Mouse (Mus musculus): ENCODE results near the gene Prss32. TPM values are rescaled to one million over a fixed set of nuclear protein-coding genes. Genes with fewer than 3 reads are reported as not detected.
A peak's percentile ranks its signal among the peaks of the same experiment; 100 is the strongest.

Gene Prss32
- polyA plus RNA-seq, 1 experiment from 2014 or later: not detected

GRCm38 (mm10) chr17:23820731-23821130 lies 22.9 kb upstream of the Prss32 start:
- Histone ChIP-seq H3K4me1 (no peaks in the 10 kb centered on the region), H3K4me2 (replicated peaks) (no peak overlapping the region), H3K9ac (replicated peaks) (no peak overlapping the region), H3K27me3 (no peaks in the 10 kb centered on the region), H3K9me3 (peaks cover 18% of the 10 kb centered on the region), H3K36me3 (peaks cover 99% of the 10 kb centered on the region), H3K4me3 (no peak overlapping the region), H3K27ac (replicated peaks) (no peak overlapping the region)
- 97% methylated on average over 5 of the region's 5 CpGs for WGBS
- ATAC-seq (ENCODE audit: low FRiP score, low read depth): no peak

GRCm38 (mm10) chr17:23822094-23822493 lies 21.6 kb upstream of the Prss32 start:
- no peaks in the 10 kb centered on the region for H3K27me3 ChIP-seq
- WGBS: 81% methylated on average over 6 of the region's 6 CpGs
- H3K4me1 ChIP-seq: peaks cover 3% of the 10 kb centered on the region

GRCm38 (mm10) chr17:23823018-23823417 lies 20.6 kb upstream of the Prss32 start:
- no peaks in the 10 kb centered on the region for H3K27me3 ChIP-seq
- H3K4me2 ChIP-seq (replicated peaks): no peak overlapping the region
- no peak overlapping the region for H3K9ac ChIP-seq (replicated peaks)
- WGBS: 83% methylated on average over 16 of the region's 16 CpGs
- H3K36me3 ChIP-seq: peaks cover 93% of the 10 kb centered on the region
- no peak overlapping the region for H3K27ac ChIP-seq (replicated peaks)
- peaks cover 11% of the 10 kb centered on the region for H3K4me1 ChIP-seq
- H3K4me3 ChIP-seq: no peak overlapping the region
- ATAC-seq (ENCODE audit: low FRiP score, low read depth): no peak
- peaks cover 13% of the 10 kb centered on the region for H3K9me3 ChIP-seq

More at GRCm38 (mm10) chr17:23822094-23822493, 21.6 kb upstream of the Prss32 start:
- ATAC-seq (ENCODE audit: low FRiP score, low read depth): no peak
- H3K36me3 ChIP-seq: peaks cover 99% of the 10 kb centered on the region
- no peak overlapping the region for H3K4me2 ChIP-seq (replicated peaks)
- peaks cover 14% of the 10 kb centered on the region for H3K9me3 ChIP-seq
- H3K9ac ChIP-seq (replicated peaks): no peak overlapping the region
- no peak overlapping the region for H3K4me3 ChIP-seq
- H3K27ac ChIP-seq (replicated peaks): no peak overlapping the region

GRCm38 (mm10) chr17:23823614-23824013 lies 20.0 kb upstream of the Prss32 start:
- Histone ChIP-seq H3K4me2 (replicated peaks) (no peak overlapping the region), H3K36me3 (peaks cover 87% of the 10 kb centered on the region), H3K4me1 (peaks cover 14% of the 10 kb centered on the region), H3K9me3 (peaks cover 7% of the 10 kb centered on the region; the same call in 1 of the 2 replicates), H3K27ac (replicated peaks) (no peak overlapping the region), H3K9ac (replicated peaks) (no peak overlapping the region), H3K4me3 (no peak overlapping the region), H3K27me3 (no peaks in the 10 kb centered on the region)
- ATAC-seq (ENCODE audit: low FRiP score, low read depth): no peak
- WGBS: 96% methylated on average over 12 of the region's 12 CpGs

GRCm38 (mm10) chr17:23825591-23825990 lies 18.1 kb upstream of the Prss32 start:
- H3K36me3 ChIP-seq: peaks cover 67% of the 10 kb centered on the region

GRCm38 (mm10) chr17:23828271-23829001 lies 15.2 kb upstream of the Prss32 start:
- peak overlapping the region; percentile 81 for H3K9ac ChIP-seq (replicated peaks)
- WGBS: under 1% methylated on average over 47 of the region's 47 CpGs
- H3K9me3 ChIP-seq: no peaks in the 10 kb centered on the region
- peaks cover 39% of the 10 kb centered on the region for H3K36me3 ChIP-seq
- ATAC-seq (ENCODE audit: low FRiP score, low read depth): peak; percentile 77
- H3K4me3 ChIP-seq: peak overlapping the region; percentile 82
- peaks cover 24% of the 10 kb centered on the region for H3K27me3 ChIP-seq
- H3K4me2 ChIP-seq (replicated peaks): peak overlapping the region; percentile 83
- H3K27ac ChIP-seq (replicated peaks): peak overlapping the region; percentile 95
- H3K4me1 ChIP-seq: peaks cover 14% of the 10 kb centered on the region

More at GRCm38 (mm10) chr17:23825591-23825990, 18.1 kb upstream of the Prss32 start:
- Histone ChIP-seq H3K4me3 (no peak overlapping the region), H3K4me2 (replicated peaks) (no peak overlapping the region), H3K4me1 (peaks cover 14% of the 10 kb centered on the region), H3K27ac (replicated peaks) (no peak overlapping the region), H3K9ac (replicated peaks) (no peak overlapping the region), H3K9me3 (no peaks in the 10 kb centered on the region), H3K27me3 (peaks cover under 1% of the 10 kb centered on the region; the same call in 1 of the 2 replicates)
- ATAC-seq (ENCODE audit: low FRiP score, low read depth): no peak
- WGBS: 86% methylated on average over 4 of the region's 4 CpGs

- peaks cover 31% of the 10 kb centered on the region for H3K27me3 ChIP-seq
Measured at GRCm38 (mm10) chr17:23829064-23829619, 14.5 kb upstream of the Prss32 start, which contains the start of gene Elob. TSS of gene Elob (minus strand) at chr17:23829136.

GRCm38 (mm10) chr17:23831201-23831600 lies 12.5 kb upstream of the Prss32 start:
- ATAC-seq (ENCODE audit: low FRiP score, low read depth): no peak
- Histone ChIP-seq H3K4me1 (peaks cover 14% of the 10 kb centered on the region), H3K36me3 (peaks cover 12% of the 10 kb centered on the region), H3K4me2 (replicated peaks) (no peak overlapping the region), H3K4me3 (no peak overlapping the region), H3K27me3 (peaks cover 46% of the 10 kb centered on the region), H3K9ac (replicated peaks) (no peak overlapping the region), H3K9me3 (no peaks in the 10 kb centered on the region), H3K27ac (replicated peaks) (no peak overlapping the region)
- WGBS: 96% methylated on average over 1 of the region's 1 CpGs

More at GRCm38 (mm10) chr17:23829064-23829619, 14.5 kb upstream of the Prss32 start, which contains the start of gene Elob:
- H3K9me3 ChIP-seq: no peaks in the 10 kb centered on the region
- H3K4me3 ChIP-seq: peak within 1 kb of the TSS; percentile 82
- H3K4me1 ChIP-seq: peaks cover 14% of the 10 kb centered on the region
- ATAC-seq (ENCODE audit: low FRiP score, low read depth): peak; percentile 96
- peak within 1 kb of the TSS; percentile 83 for H3K4me2 ChIP-seq (replicated peaks)
- H3K36me3 ChIP-seq: peaks cover 32% of the 10 kb centered on the region
- peak within 1 kb of the TSS; percentile 81 for H3K9ac ChIP-seq (replicated peaks)
- under 1% methylated on average over 38 of the region's 42 CpGs for WGBS
- H3K27ac ChIP-seq (replicated peaks): peak within 1 kb of the TSS; percentile 95

- Histone ChIP-seq H3K27ac (replicated peaks) (0 out of 2 replicates have a peak within 1 kb of the TSS, but pooled peaks have one; percentile 25), H3K27me3 (peaks cover 41% of the 10 kb centered on the region)
- no peak for ATAC-seq (ENCODE audit: low FRiP score, low read depth)
Measured at GRCm38 (mm10) chr17:23836006-23836575, 7.6 kb upstream of the Prss32 start, which contains the start of gene Prss33. TSS of gene Prss33 (minus strand) at chr17:23836056.

GRCm38 (mm10) chr17:23841145-23841544 lies 2.5 kb upstream of the Prss32 start:
- H3K27me3 ChIP-seq: peaks cover 16% of the 10 kb centered on the region; the same call in 1 of the 2 replicates
- ATAC-seq (ENCODE audit: low FRiP score, low read depth): peak; percentile 35; the same call in 1 of the 2 replicates
- WGBS: 29% methylated on average over 4 of the region's 4 CpGs

More at GRCm38 (mm10) chr17:23836006-23836575, 7.6 kb upstream of the Prss32 start, which contains the start of gene Prss33:
- H3K4me3 ChIP-seq: no peak within 1 kb of the TSS
- H3K9me3 ChIP-seq: no peaks in the 10 kb centered on the region
- H3K9ac ChIP-seq (replicated peaks): 0 out of 2 replicates have a peak within 1 kb of the TSS, but pooled peaks have one; percentile 11
- WGBS: 51% methylated on average over 8 of the region's 8 CpGs
- H3K4me1 ChIP-seq: no peaks in the 10 kb centered on the region
- H3K36me3 ChIP-seq: no peaks in the 10 kb centered on the region
- no peak within 1 kb of the TSS for H3K4me2 ChIP-seq (replicated peaks)

GRCm38 (mm10) chr17:23843141-23843811 lies 379 bp upstream of the Prss32 start:
- Histone ChIP-seq H3K27me3 (peaks cover 20% of the 10 kb centered on the region; the same call in 1 of the 2 replicates), H3K27ac (replicated peaks) (no peak overlapping the region), H3K4me2 (replicated peaks) (peak overlapping the region; percentile 38; the same call in 1 of the 2 replicates), H3K9ac (replicated peaks) (no peak overlapping the region), H3K9me3 (no peaks in the 10 kb centered on the region), H3K4me1 (no peaks in the 10 kb centered on the region), H3K4me3 (no peak overlapping the region), H3K36me3 (no peaks in the 10 kb centered on the region)
- 46% methylated on average over 23 of the region's 23 CpGs for WGBS
- no peak for ATAC-seq (ENCODE audit: low FRiP score, low read depth)

More at GRCm38 (mm10) chr17:23841145-23841544, 2.5 kb upstream of the Prss32 start:
- Histone ChIP-seq H3K9ac (replicated peaks) (no peak overlapping the region), H3K4me2 (replicated peaks) (no peak overlapping the region), H3K4me1 (no peaks in the 10 kb centered on the region), H3K9me3 (no peaks in the 10 kb centered on the region), H3K27ac (replicated peaks) (no peak overlapping the region), H3K4me3 (no peak overlapping the region), H3K36me3 (no peaks in the 10 kb centered on the region)
